Mouse (Mus musculus) limb, embryonic 11.5 days (tissue): ENCODE results near the gene Sh3bp4. TPM values are rescaled to one million over a fixed set of nuclear protein-coding genes. Genes with fewer than 3 reads are reported as not detected.

Source experiments
- ATAC-seq: fragments of 200-750 bp; cut with Nextera tagmentation; 2 replicates; pipeline ENCODE4 v1.8.0; 2017; ENCODE audit warnings: low read depth; ENCODE audit not compliant: insufficient number of reproducible peaks, low FRiP score, low TSS enrichment
- DNase-seq: peaks from one replicate; pipeline ENCODE4 v3.0.0-alpha.2; 2015; ENCODE audit warnings: low spot score
- H3K27ac ChIP-seq: fragments of 300-500 bp; sonication (generic); replicated peaks from 2 replicates; pipeline ENCODE4 v1.5.1; 2014; ENCODE audit warnings: low read depth, mild to moderate bottlenecking, low read length
- H3K27me3 ChIP-seq: fragments of 300-500 bp; sonication (generic); 2 replicates; pipeline ENCODE4 v1.6.1; 2014; ENCODE audit warnings: mild to moderate bottlenecking, low read length, mixed read lengths; ENCODE audit not compliant: control insufficient read depth, insufficient read depth
- H3K36me3 ChIP-seq: fragments of 300-500 bp; sonication (generic); 2 replicates; pipeline ENCODE4 v1.6.1; 2014; ENCODE audit warnings: mild to moderate bottlenecking, low read length, moderate library complexity, mixed read lengths; ENCODE audit not compliant: control insufficient read depth, insufficient read depth
- H3K4me1 ChIP-seq: fragments of 300-500 bp; sonication (generic); 2 replicates; pipeline ENCODE4 v1.6.1; 2014; ENCODE audit warnings: low read length, mixed read lengths; ENCODE audit not compliant: control insufficient read depth, insufficient read depth
- H3K4me2 ChIP-seq: fragments of 300-500 bp; sonication (generic); 2 replicates; pipeline ENCODE4 v1.6.1; 2014; ENCODE audit warnings: low read depth, mild to moderate bottlenecking, moderate library complexity; ENCODE audit not compliant: severe bottlenecking
- H3K4me3 ChIP-seq: fragments of 300-500 bp; sonication (generic); 2 replicates; pipeline ENCODE4 v1.5.1; 2014; ENCODE audit warnings: low read depth, low read length
- H3K9ac ChIP-seq: fragments of 300-500 bp; sonication (generic); 2 replicates; pipeline ENCODE4 v1.6.1; 2014; ENCODE audit warnings: mild to moderate bottlenecking, low read length
- H3K9me3 ChIP-seq: fragments of 300-500 bp; sonication (generic); 2 replicates; pipeline ENCODE4 v1.6.1; 2016; ENCODE audit warnings: low read length; ENCODE audit not compliant: control insufficient read depth
- WGBS: fragments of 180-500 bp; shearing (Covaris S2); extraction: QIAGEN DNeasy Blood & Tissue Kit; methylation state at CpG from one replicate; pipeline ENCODE4 v1.1.7; 2014; 5-methylcytosine and 5-hydroxymethylcytosine counted together
- polyA plus RNA-seq: library from polyadenylated mRNA; unstranded; fragments of >200 nt; fragmentation: Nextera tagmentation; extraction: Ambion mirVana; gene quantifications from 2 replicates; pipeline ENCODE4 v1.2.1, GENCODE M21; 2014

The Sh3bp4 gene
- polyA plus RNA-seq, 1 experiment from 2014 or later = 20.6 TPM

DNA sequence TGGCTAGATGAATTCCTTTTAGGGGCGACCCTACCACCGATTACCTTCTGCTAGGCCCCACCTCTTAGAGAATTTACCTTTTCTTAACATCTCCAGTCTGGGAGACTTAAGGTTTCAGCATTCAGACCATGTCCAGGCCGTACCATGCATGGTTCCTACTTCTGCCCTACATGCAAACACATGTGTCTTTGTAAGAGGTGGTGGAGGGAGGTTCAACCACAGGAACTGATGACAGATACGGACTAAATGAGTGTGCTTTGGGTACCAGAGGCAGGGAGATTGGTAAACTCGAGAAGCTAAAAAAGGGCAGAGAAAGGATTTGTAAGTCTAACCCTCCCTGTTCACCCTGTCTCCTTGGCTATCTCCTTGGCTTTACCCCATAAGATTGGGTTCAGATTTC, 23.5 kb downstream of the Sh3bp4 start:
- Histone ChIP-seq H3K27ac (no peak overlapping the region), H3K4me3 (no peak overlapping the region), H3K4me2 (no peak overlapping the region), H3K9me3 (no peaks in the 10 kb centered on the region), H3K4me1 (peaks cover 20% of the 10 kb centered on the region), H3K9ac (no peak overlapping the region), H3K27me3 (no peaks in the 10 kb centered on the region), H3K36me3 (no peaks in the 10 kb centered on the region; the same call in 1 of the 2 replicates)
- ATAC-seq (no peak), DNase-seq (no peak)
- 79% methylated on average over 5 of the region's 5 CpGs for WGBS

- Histone ChIP-seq H3K27me3 (no peaks in the 10 kb centered on the region), H3K4me3 (no peak overlapping the region), H3K27ac (no peak overlapping the region), H3K9me3 (no peaks in the 10 kb centered on the region), H3K9ac (no peak overlapping the region), H3K36me3 (no peaks in the 10 kb centered on the region; the same call in 1 of the 2 replicates), H3K4me1 (peaks cover 20% of the 10 kb centered on the region), H3K4me2 (no peak overlapping the region)
- DNase-seq (no peak), ATAC-seq (no peak)
- 68% methylated on average over 4 of the region's 4 CpGs for WGBS
Measured at GRCm38 (mm10) chr1:89094416-89094815, 24.2 kb downstream of the Sh3bp4 start.

- Histone ChIP-seq H3K27ac (no peak overlapping the region), H3K27me3 (no peaks in the 10 kb centered on the region), H3K4me3 (no peak overlapping the region), H3K36me3 (no peaks in the 10 kb centered on the region), H3K9ac (no peak overlapping the region), H3K4me2 (no peak overlapping the region), H3K9me3 (no peaks in the 10 kb centered on the region), H3K4me1 (peaks cover 20% of the 10 kb centered on the region)
- 22% methylated on average over 14 of the region's 14 CpGs for WGBS
- DNase-seq (no peak), ATAC-seq (no peak)
Measured at GRCm38 (mm10) chr1:89095642-89096424, 25.6 kb downstream of the Sh3bp4 start.

- no peak for ATAC-seq
- H3K27me3 ChIP-seq = no peaks in the 10 kb centered on the region
- WGBS = 54% methylated on average over 14 of the region's 15 CpGs
- H3K4me3 ChIP-seq = no peak overlapping the region
- no peak overlapping the region for H3K4me2 ChIP-seq
- H3K4me1 ChIP-seq = peaks cover 27% of the 10 kb centered on the region
- DNase-seq = no peak
- peak overlapping the region; percentile 55; the same call in 1 of the 2 replicates for H3K27ac ChIP-seq
- no peaks in the 10 kb centered on the region for H3K36me3 ChIP-seq
- no peak overlapping the region for H3K9ac ChIP-seq
- H3K9me3 ChIP-seq = no peaks in the 10 kb centered on the region
Measured at GRCm38 (mm10) chr1:89102231-89103003, 32.2 kb downstream of the Sh3bp4 start.

DNA sequence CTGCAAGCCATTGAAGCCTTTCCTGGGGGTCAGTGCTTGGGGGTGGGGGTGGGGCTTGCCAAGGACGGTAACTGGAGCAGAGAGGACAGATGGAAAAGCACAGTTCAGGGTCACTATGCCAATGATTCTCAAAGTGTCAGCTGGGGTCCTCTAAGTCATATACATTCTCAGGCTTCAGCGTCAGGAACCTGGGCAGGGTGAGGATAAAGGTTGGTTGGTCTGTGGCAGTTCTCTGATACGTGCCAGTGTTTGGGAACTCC, 32.7 kb downstream of the Sh3bp4 start:
- Histone ChIP-seq H3K36me3 (no peaks in the 10 kb centered on the region), H3K4me1 (peaks cover 33% of the 10 kb centered on the region), H3K27me3 (no peaks in the 10 kb centered on the region), H3K4me2 (no peak overlapping the region), H3K4me3 (no peak overlapping the region), H3K27ac (no peak overlapping the region; the same call in 1 of the 2 replicates), H3K9ac (no peak overlapping the region), H3K9me3 (no peaks in the 10 kb centered on the region)
- DNase-seq = no peak
- no peak for ATAC-seq
- 45% methylated on average over 3 of the region's 3 CpGs for WGBS

DNA sequence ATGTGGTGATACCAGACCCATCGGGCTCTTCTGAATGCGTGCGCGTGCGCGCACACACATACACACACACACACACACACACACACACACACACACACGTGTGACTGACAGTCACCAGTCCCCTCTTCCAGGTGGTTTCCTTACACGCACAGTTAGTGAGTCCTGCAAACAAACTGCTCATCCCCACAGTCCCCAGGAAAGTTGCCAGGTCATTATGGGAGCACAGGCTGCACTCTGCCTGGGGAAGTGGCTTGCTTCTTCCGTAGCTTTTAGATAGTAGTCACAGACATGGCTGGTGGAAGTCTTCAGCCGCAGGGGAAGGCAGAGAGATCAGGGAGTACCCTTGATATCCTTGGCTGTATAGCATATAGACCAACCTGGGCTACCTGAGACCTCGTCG, 33.3 kb downstream of the Sh3bp4 start:
- H3K27ac ChIP-seq = no peak overlapping the region; the same call in 1 of the 2 replicates
- peaks cover 38% of the 10 kb centered on the region for H3K4me1 ChIP-seq
- no peak overlapping the region for H3K9ac ChIP-seq
- no peaks in the 10 kb centered on the region for H3K36me3 ChIP-seq
- no peak overlapping the region for H3K4me3 ChIP-seq
- H3K4me2 ChIP-seq = no peak overlapping the region
- WGBS = 90% methylated on average over 12 of the region's 12 CpGs
- no peak for DNase-seq
- H3K9me3 ChIP-seq = no peaks in the 10 kb centered on the region
- no peaks in the 10 kb centered on the region for H3K27me3 ChIP-seq
- no peak for ATAC-seq

DNA sequence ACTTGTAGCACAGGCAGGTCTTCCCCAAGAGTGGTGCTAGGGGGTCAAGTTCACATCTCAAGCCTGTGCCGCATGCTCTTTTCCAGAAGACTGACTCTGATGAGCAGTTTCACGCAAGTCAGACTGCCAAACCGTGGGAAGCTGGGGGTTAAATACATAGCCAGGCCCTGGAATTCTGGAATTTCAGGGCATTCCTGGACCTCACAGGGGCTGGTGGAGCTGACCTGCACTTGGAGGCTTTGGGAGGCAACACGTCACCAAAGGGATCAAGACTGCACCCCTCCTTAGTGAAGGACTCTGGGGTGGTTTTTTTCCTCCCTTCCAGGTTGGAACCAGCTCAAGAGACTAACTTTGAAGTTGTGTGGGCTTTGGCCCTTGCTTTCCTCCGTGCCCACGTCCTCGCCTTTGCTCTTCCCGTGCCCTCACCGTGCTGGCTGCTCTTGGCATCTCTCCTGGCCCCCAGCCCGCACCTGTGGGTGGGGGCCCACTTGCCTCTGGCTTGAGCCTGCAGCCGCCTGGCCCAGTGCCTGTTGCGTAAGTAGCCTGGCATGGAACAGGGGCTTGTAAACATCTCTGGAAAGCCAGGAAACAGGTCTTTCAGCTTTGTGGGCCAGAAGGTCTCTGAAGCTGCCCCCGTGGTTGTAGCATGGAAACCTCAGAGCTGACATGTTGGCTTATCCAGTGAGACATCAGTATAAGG, 34.0 kb downstream of the Sh3bp4 start:
- ATAC-seq (no peak), DNase-seq (no peak)
- no peaks in the 10 kb centered on the region for H3K27me3 ChIP-seq
- H3K27ac ChIP-seq = no peak overlapping the region; the same call in 1 of the 2 replicates
- H3K9me3 ChIP-seq = no peaks in the 10 kb centered on the region
- H3K4me3 ChIP-seq = no peak overlapping the region
- no peak overlapping the region for H3K4me2 ChIP-seq
- H3K36me3 ChIP-seq = no peaks in the 10 kb centered on the region
- no peak overlapping the region; the same call in 1 of the 2 replicates for H3K9ac ChIP-seq
- 84% methylated on average over 13 of the region's 13 CpGs for WGBS
- peaks cover 45% of the 10 kb centered on the region for H3K4me1 ChIP-seq
